Mouse (Mus musculus) cerebellum, adult 11-12 months (tissue): ENCODE data around the gene Zfp819.
"Not testable (repeated sequence)": the region's sequence is repeated elsewhere in the genome, so short reads cannot be mapped to it uniquely, and the experiment has no call there.

ENCODE experiments used
- DNase-seq: peaks from one replicate; pipeline ENCODE4 v3.0.0; 2022

The Zfp819 gene

DNA sequence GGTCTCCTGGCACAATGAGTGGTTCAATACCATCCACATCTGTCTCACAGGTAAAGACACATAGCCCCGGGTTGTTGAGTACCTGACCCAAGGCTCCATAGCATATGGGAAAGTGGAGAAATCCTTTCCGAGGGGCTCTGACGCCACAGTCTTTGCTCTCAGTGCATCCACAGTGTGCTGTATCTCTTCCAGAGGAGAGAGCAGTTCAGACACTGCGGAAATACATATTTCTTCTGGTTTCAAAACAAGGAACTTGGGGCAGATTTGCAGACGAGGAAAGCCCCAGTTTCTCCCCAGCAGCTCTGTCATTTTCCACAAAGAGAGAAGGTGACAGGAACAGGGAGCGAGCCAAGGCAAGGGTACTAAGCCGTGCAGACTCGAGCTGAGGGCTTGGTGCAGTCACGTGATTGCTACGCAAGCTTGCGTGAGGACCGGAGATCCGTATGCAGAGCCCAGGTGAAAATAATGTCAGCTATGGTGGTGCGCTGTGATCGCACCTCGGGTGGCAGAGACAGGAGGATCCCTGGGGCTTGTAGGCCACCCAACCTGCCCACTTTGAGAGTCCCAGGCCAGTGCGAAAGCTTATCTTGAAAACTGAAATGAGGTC lies 36.2 kb downstream of the Zfp819 start:
- no peak for DNase-seq

DNA sequence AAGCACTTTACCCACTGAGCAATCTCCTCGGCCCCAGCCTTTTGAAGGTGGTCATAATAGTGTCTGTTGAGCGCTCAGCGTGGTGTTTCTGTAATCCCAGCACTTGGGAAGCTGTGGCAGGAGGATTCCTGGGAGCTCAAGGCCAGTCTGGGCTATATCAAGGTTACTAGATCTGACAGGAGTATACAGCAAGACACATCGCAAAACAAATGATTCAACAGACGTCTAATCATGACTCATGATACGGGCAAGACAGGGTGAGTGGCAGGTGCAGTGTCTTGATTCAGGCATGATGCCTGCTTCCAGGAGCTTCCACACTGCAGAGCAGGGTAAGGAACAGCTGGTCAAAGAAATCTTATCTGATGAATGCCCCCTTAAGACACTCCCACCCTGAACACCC lies 45.7 kb downstream of the Zfp819 start:
- no peak for DNase-seq

DNA sequence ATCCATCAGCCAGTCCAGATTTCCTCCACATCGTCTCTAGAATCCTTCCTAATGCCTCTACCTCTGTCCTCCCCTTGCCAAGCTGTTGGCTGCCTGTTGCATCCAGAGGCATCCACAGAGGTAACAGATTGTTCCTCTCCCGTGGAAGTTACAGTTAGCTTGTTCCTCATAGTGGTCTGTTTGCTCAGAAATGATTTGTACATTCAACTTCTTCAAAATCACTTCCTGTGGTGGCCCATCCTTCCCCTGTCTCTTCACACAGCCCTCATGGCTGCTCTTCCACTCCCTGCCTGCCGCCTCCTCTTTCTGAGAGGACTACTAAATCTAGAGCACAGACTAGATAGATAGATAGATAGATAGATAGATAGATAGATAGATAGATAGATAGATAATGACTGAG lies 47.5 kb downstream of the Zfp819 start:
- DNase-seq = no peak

DNA sequence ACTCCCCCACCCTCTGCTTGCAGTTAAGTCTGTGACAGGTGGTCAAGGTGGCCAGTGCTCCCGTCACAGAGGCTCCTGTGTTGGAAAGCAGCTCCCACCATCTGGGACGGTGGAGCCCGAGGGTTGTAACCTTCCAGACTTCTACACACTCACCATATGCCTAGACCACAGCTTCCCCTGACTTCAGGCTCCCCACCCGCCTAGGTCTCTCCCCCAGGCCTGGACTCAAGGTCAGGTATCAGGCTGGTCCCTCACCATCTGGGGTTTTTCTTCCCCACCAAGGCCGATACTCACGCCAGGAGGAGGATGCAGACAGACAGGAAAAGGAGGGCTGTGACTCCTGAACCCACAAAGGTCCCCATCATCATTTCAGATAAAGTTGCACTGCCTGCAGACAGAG lies 49.3 kb downstream of the Zfp819 start:
- no peak for DNase-seq

DNA sequence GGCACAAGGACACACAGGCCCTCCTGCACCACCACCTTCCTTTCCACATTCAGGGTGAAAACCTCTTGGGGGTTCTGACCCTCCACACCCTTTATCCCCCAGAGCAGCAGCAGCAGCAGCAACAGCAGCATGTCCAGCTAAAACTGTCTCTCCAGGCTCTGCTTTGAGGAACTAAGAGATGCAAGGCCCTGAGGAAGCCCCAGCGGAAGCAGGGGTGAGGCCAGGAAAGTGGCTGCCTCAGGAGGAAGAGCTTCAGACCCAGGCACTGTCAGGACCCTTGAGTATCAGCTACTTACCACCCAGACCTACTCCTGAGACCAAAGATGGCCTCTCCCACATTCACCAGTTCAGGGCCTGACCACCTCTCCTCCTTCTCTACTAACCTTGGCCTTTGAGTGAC lies 53.0 kb downstream of the Zfp819 start, which contains the start of gene Siglece:
Siglece (minus strand) TSS at position 160 of the 400 bp plus-strand sequence.
- no peak for DNase-seq

DNA sequence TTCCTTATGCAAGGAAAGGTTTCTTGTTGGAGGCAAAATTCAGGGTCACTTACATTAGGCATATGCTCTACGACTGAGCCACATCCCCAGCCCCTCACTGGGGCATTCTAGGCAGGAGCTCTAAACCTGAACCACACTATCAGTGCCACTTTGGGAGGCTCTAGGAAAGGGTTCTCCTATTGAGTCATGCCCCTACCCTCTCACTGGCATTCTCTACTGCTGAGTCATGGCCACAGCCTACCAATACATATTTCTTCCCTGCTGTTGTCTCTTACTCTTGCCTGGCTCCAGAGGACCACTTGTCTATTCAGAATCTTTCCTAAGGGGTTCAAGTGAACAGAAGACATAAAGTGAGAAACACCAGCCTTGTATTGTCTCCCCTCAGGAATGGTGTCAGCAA lies 55.8 kb downstream of the Zfp819 start:
- DNase-seq = no peak

GRCm38 (mm10) chr7:43667221-43667620 lies 60.3 kb downstream of the Zfp819 start:
- not testable (repeated sequence) for DNase-seq
